Mouse (Mus musculus) olfactory bulb, adult 2 months (tissue): ENCODE data around the gene Dcaf12.

Source experiments
- CTCF ChIP-seq: fragments of 200-500 bp; IDR thresholded peaks from 2 replicates; pipeline ENCODE4 v1.5.1; 2012; ENCODE audit warnings: low read depth, mild to moderate bottlenecking, low read length, moderate library complexity; ENCODE audit not compliant: insufficient read depth
- POLR2A ChIP-seq: fragments of 200-500 bp; IDR thresholded peaks from 2 replicates; pipeline ENCODE4 v1.6.1; 2012; ENCODE audit warnings: mild to moderate bottlenecking, low read depth, low read length, moderate library complexity; ENCODE audit not compliant: insufficient read depth

DNA sequence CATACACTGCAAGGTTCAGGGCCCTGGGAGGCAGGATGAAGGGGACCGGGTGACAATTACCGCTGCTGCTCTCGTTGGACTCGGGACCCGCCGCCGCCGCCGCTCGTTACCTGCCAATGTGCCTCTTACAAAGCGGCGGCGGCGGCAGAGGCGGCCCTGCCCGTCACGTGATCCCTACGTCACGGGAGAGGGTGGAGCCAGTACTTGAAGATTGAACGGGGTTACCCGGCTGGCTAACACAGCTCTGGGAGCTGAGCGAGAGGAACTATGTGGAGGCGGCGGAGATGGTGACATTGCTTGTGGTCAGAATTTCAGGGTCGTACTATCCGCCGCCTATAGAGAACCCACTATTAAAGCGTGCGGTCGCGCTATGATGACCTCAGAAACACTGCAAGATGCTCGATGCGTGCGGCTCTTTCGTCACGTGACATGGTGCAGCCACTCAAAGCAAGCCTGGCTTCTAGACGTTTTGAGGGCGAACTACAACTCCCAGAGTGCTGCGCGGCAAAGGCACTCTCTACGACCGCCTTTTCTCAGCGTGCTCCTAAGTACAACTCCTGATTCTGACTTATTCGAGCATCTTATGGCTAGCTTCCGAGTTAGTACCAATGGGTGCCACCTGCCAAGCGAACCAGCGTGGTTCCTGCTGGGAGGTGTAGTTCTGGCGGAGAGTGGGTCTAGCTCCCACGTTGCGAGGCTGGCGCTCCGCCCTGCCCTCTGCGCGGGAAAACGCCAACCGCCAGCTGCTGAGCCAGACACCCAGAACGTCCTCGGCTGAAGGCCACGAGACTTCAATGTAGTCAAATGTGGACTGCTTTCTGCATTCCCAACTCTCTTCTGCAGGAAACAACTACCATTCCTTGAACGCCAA lies 39.5 kb downstream of the Dcaf12 start, which contains the start of gene Ubap2:
- TF ChIP-seq POLR2A (peak; percentile 82), CTCF (no peak)
